7 mouse cellular contexts compared by ENCODE assay signal in the genomic region with DNA sequence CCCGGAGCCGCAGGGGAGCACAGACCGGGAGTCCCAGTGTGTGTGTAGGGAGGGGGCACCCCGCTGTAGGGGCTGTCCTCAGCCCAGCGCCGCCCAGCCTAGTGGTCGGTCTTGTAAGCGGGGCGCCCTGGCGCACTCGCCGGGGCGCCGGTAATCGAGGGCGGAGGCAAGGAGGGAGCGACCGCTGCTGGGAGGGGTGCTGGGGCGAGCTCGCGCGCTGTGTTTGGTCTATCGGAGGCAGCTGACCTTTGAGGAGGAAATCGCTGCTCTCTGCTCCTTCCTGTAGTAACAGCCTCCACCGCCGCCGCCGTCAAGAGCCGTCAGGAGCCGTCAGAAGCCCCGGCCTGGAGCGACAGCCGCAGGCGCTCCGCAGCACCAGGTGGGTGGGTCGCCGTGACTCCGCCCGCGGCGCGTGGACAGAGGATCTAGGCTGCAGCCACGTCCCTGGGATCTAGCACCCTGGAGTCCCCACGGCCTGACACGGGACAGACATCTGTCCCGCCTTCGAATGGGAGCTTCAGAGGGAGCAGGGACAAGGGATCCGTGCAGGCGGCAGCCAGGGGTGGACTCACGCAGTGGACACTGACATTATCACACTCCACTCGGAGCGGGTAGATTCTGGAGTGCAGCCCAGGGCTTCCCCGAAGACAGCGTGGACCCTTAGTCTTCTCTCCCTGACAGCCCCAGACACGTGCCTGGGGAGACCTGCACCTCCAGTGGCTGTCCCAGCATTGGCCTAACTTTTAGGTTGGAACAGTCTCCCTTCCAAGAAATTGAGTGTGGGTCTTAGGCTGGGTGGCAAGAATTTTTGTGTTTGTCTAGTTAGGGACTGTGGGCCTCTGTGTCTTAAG. TPM values are rescaled to one million over a fixed set of nuclear protein-coding genes. Genes with fewer than 3 reads are reported as not detected.
A peak's percentile ranks its signal among the peaks of the same experiment; 100 is the strongest.
DNase-seq lines count a peak whose midpoint lies in the region; ATAC-seq lines count a peak whose summit lies in the region.

No protein-coding gene starts in this region.

- peak overlapping the region; percentile 45 for H3K4me3 ChIP-seq in hindbrain, embryonic 15.5 days

- H3K9ac ChIP-seq in hindbrain, embryonic 15.5 days, result peak overlapping the region; percentile 37

- no peaks in the 10 kb centered on the region for H3K36me3 ChIP-seq in hindbrain, embryonic 15.5 days

- DNase-seq in Muller cell, postnatal 12 days (ENCODE audit: inconsistent ontology term), result peak; percentile 83
- DNase-seq in cerebellum, adult 8-10 months, result peak; percentile 45
- DNase-seq in gastrocnemius, adult 18-20 months (ENCODE audit: low spot score), result peak; percentile 86
- DNase-seq in left cerebral cortex, postnatal 25 days (ENCODE audit: low spot score in 2 of 2), result peak; percentile 28 to 36
- DNase-seq in right cerebral cortex, postnatal 25 days, result peak; percentile 32

- peaks cover 32% of the 10 kb centered on the region for H3K27me3 ChIP-seq in hindbrain, embryonic 15.5 days

- H3K4me1 ChIP-seq in hindbrain, embryonic 15.5 days (replicated peaks), result peaks cover 9% of the 10 kb centered on the region; the same call in 1 of the 2 replicates

- H3K27ac ChIP-seq in hindbrain, embryonic 15.5 days (replicated peaks), result no peak overlapping the region

- WGBS in hindbrain, embryonic 15.5 days, result 3% methylated on average over 49 of the region's 55 CpGs

- intact Hi-C loops in left cerebral cortex, postnatal 25 days (cut with DNase I), result no loop called here

- H3K9me3 ChIP-seq in hindbrain, embryonic 15.5 days, result no peaks in the 10 kb centered on the region

- peak; percentile 74 for ATAC-seq in hindbrain, embryonic 15.5 days (ENCODE audit: low FRiP score, low read depth)
- peak; percentile 86 for ATAC-seq in megakaryocyte-erythroid progenitor cell, adult 5-6 weeks (replicated peaks; ENCODE audit: low FRiP score, low TSS enrichment, poor library complexity, severe bottlenecking)

- H3K4me2 ChIP-seq in hindbrain, embryonic 15.5 days, result peak overlapping the region; percentile 64

RNA-seq across cellular contexts. Expression of a gene that starts 1.3 kb away (rescaled TPM):
- 10 to 100 TPM; 11.3 to 13.3 TPM for total RNA-seq in gastrocnemius, adult 18-20 months (2021)
- 2.1 TPM in 2 replicates for polyA plus RNA-seq in hindbrain, embryonic 15.5 days (2015; fragmentation: Nextera tagmentation; extraction: Ambion mirVana)
- 1 to 10 TPM; 2.1 to 2.2 TPM for total RNA-seq in left cerebral cortex, postnatal 25 days (2021)
- total RNA-seq in megakaryocyte-erythroid progenitor cell, adult 5-6 weeks (2014; fragmentation: Nextera tagmentation), result 81.1 and 116 TPM in 2 replicates
- 55.9 and 62.7 TPM in 2 replicates for total RNA-seq in megakaryocyte-erythroid progenitor cell, adult 5-6 weeks (2017)

RNA-seq across cellular contexts. Expression of a gene that starts 9.9 kb away (rescaled TPM):
- total RNA-seq in gastrocnemius, adult 18-20 months (2021), result 100 to 1,000 TPM; 125 to 170 TPM
- polyA plus RNA-seq in hindbrain, embryonic 15.5 days (2015; fragmentation: Nextera tagmentation; extraction: Ambion mirVana), result 16.4 and 20.3 TPM in 2 replicates
- total RNA-seq in left cerebral cortex, postnatal 25 days (2021), result 10 to 100 TPM; 20.1 to 23.1 TPM
- 45.1 and 53.5 TPM in 2 replicates for total RNA-seq in megakaryocyte-erythroid progenitor cell, adult 5-6 weeks (2014; fragmentation: Nextera tagmentation)
- 37.0 and 58.7 TPM in 2 replicates for total RNA-seq in megakaryocyte-erythroid progenitor cell, adult 5-6 weeks (2017)

Comparison
In these comparisons a context has a peak if more than half of its experiments do, and no peak if none do; other contexts are left out.
1. DNase-seq: peak in every context shown above with its lines; median percentile 86 in gastrocnemius, adult 18-20 months; 83 in Muller cell, postnatal 12 days; 45 in cerebellum, adult 8-10 months; 32 in left cerebral cortex, postnatal 25 days; 32 in right cerebral cortex, postnatal 25 days.